Mouse (Mus musculus): Measurements from ENCODE around the gene Fam171a1.

DNA sequence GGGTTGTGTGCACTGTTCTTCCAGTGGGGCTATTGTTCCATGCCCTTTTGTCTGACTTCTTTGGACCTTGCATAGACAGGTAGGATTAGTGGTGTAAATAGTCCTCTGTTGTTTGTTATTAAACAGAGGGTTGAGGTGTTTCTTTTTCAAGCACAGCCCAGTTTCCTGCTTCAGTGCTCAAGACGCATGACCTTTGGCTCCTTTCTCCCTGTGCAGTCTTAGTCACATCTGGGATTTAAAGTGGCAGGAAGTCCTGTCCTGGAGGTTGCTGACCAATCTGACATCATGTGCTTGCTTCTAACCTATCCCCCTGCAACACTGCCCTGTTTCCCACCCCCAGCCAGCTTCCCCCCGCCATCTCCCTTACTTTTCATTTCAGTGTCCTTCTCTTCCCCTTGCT lies 14.9 kb downstream of the Fam171a1 start:
- TF ChIP-seq CTCF (IDR thresholded peaks at IDR 0.05; ENCODE audit: low read depth, low read length): no peak
- TF ChIP-seq GATA1 (IDR thresholded peaks at IDR 0.05; ENCODE audit: borderline replicate concordance, low read length): no peak
- TF ChIP-seq POLR2AphosphoS5 (IDR thresholded peaks at IDR 0.05; ENCODE audit: insufficient replicate concordance, low read depth, low read length): no peak
- TF ChIP-seq TAL1 (conservative IDR thresholded peaks at IDR 0.05; ENCODE audit: low read depth, low read length): no peak
- no peak for TF ChIP-seq GATA2 (IDR thresholded peaks at IDR 0.05; ENCODE audit: borderline replicate concordance, low read depth, low read length)

All from G1E (cell line).